Mouse (Mus musculus) B cell, adult 67 days (primary cell): ENCODE measurements around the gene Adgra3. TPM values are rescaled to one million over a fixed set of nuclear protein-coding genes. Genes with fewer than 3 reads are reported as not detected.

Experiments
- total RNA-seq, 2 experiments: library from RNA; stranded (reverse); gene quantifications; 4 replicates each; pipeline ENCODE4 v1.2.4; 2023

The Adgra3 gene
- total RNA-seq, result not detected

GRCm38 (mm10) chr5:50058421-50059286, at the start of gene Adgra3:
Gene Adgra3 (minus strand): TSS chr5:50059006.

